Mouse (Mus musculus) midbrain, embryonic 13.5 days (tissue): Measurements from ENCODE around the gene Usp48. TPM values are rescaled to one million over a fixed set of nuclear protein-coding genes. Genes with fewer than 3 reads are reported as not detected.

ENCODE experiments used
- ATAC-seq: fragments of 200-750 bp; cut with Nextera tagmentation; 2 replicates; pipeline ENCODE4 v1.8.0; 2017; ENCODE audit warnings: mild to moderate bottlenecking, moderate TSS enrichment, moderate library complexity
- H3K27ac ChIP-seq: fragments of 300-500 bp; sonication (generic); 2 replicates; pipeline ENCODE4 v1.5.1; 2015; ENCODE audit warnings: inconsistent platforms, mild to moderate bottlenecking, moderate library complexity
- H3K27me3 ChIP-seq: fragments of 300-500 bp; sonication (generic); 2 replicates; pipeline ENCODE4 v1.6.1; 2015; ENCODE audit warnings: mild to moderate bottlenecking, inconsistent platforms
- H3K36me3 ChIP-seq: fragments of 300-500 bp; sonication (generic); 2 replicates; pipeline ENCODE4 v1.6.1; 2015; ENCODE audit warnings: mild to moderate bottlenecking, inconsistent platforms
- H3K4me1 ChIP-seq: fragments of 300-500 bp; sonication (generic); replicated peaks from 2 replicates; pipeline ENCODE4 v1.6.1; 2015; ENCODE audit warnings: inconsistent platforms
- H3K4me2 ChIP-seq: fragments of 300-500 bp; sonication (generic); replicated peaks from 2 replicates; pipeline ENCODE4 v1.6.1; 2015; ENCODE audit warnings: moderate library complexity, mild to moderate bottlenecking, inconsistent platforms
- H3K4me3 ChIP-seq: fragments of 300-500 bp; sonication (generic); replicated peaks from 2 replicates; pipeline ENCODE4 v1.5.1; 2015; ENCODE audit warnings: mild to moderate bottlenecking, inconsistent platforms
- H3K9ac ChIP-seq: fragments of 300-500 bp; sonication (generic); replicated peaks from 2 replicates; pipeline ENCODE4 v1.6.1; 2015; ENCODE audit warnings: mild to moderate bottlenecking, inconsistent platforms
- H3K9me3 ChIP-seq: fragments of 300-500 bp; sonication (generic); 2 replicates; pipeline ENCODE4 v1.6.1; 2016; ENCODE audit warnings: mild to moderate bottlenecking, inconsistent platforms
- WGBS: fragments of 180-500 bp; shearing (Covaris S2); methylation state at CpG from one replicate; pipeline ENCODE4 v1.1.7; 2015; 5-methylcytosine and 5-hydroxymethylcytosine counted together
- polyA plus RNA-seq: library from polyadenylated mRNA; unstranded; fragments of >200 nt; fragmentation: Nextera tagmentation; extraction: Ambion mirVana; gene quantifications from 2 replicates; pipeline ENCODE4 v1.2.1, GENCODE M21; 2015

Usp48 gene
- polyA plus RNA-seq, 1 experiment from 2014 or later, result 72.9 TPM

GRCm38 (mm10) chr4:137650912-137651311 lies 57.4 kb downstream of the Usp48 start:
- ATAC-seq, result no peak
- H3K27me3 ChIP-seq, result no peaks in the 10 kb centered on the region
- 83% methylated on average over 5 of the region's 5 CpGs for WGBS
- no peaks in the 10 kb centered on the region for H3K9me3 ChIP-seq
- H3K4me1 ChIP-seq, result no peaks in the 10 kb centered on the region
- H3K36me3 ChIP-seq, result peaks cover 96% of the 10 kb centered on the region
- no peak overlapping the region for H3K4me2 ChIP-seq
- H3K27ac ChIP-seq, result no peak overlapping the region
- H3K9ac ChIP-seq, result no peak overlapping the region
- H3K4me3 ChIP-seq, result no peak overlapping the region

GRCm38 (mm10) chr4:137652835-137653346 lies 59.3 kb downstream of the Usp48 start:
- Histone ChIP-seq H3K9ac (no peak overlapping the region), H3K9me3 (no peaks in the 10 kb centered on the region), H3K4me2 (no peak overlapping the region), H3K27me3 (no peaks in the 10 kb centered on the region), H3K36me3 (peaks cover 98% of the 10 kb centered on the region), H3K4me3 (no peak overlapping the region), H3K4me1 (no peaks in the 10 kb centered on the region), H3K27ac (no peak overlapping the region)
- WGBS, result 95% methylated on average over 5 of the region's 5 CpGs
- ATAC-seq, result no peak

DNA sequence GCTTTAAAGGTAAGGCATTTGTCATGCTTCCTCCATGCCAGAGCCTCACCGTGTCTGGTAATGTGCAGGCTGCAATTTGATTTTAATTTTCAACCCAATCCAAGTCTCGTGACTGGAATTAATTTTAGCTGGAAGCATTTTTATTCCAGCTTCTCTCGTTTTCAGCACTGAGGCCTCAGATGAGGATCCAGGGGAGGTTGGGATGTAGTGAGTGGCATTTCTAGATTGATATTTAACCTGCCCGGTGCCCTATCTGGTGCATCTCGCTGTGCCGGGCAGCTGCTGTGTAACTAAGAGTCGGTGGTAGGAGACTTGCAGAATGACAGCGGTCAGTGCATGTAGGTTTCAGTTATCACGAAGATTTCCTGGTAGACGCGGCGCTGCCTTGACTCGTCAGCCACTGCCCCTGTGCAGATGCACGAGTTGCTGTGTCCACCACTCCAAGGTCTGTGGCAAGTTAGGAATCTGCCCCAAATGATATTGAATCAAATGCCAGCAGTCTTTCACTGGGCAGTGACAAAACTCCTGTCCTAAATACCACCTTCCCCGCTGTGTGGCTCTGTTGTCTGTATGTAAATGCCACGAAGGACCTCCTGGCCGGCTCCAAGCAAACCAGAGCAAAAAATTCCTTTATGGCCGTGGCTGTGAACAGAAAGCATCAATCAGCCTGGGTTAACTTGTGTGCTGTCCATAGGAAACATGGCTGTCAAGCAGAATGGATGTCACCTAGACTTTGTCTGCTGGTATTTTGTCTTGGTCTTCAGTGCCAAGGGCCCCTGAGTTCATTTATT lies 61.9 kb downstream of the Usp48 start:
- Histone ChIP-seq H3K36me3 (peaks cover 82% of the 10 kb centered on the region), H3K27ac (no peak overlapping the region), H3K4me1 (peaks cover 11% of the 10 kb centered on the region), H3K9me3 (no peaks in the 10 kb centered on the region), H3K4me3 (no peak overlapping the region), H3K9ac (no peak overlapping the region), H3K4me2 (no peak overlapping the region), H3K27me3 (no peaks in the 10 kb centered on the region)
- 76% methylated on average over 18 of the region's 18 CpGs for WGBS
- ATAC-seq, result no peak

- H3K4me3 ChIP-seq, result no peak overlapping the region
These were observed 64.1 kb downstream of the Usp48 start for GRCm38 (mm10) chr4:137657674-137658073.

DNA sequence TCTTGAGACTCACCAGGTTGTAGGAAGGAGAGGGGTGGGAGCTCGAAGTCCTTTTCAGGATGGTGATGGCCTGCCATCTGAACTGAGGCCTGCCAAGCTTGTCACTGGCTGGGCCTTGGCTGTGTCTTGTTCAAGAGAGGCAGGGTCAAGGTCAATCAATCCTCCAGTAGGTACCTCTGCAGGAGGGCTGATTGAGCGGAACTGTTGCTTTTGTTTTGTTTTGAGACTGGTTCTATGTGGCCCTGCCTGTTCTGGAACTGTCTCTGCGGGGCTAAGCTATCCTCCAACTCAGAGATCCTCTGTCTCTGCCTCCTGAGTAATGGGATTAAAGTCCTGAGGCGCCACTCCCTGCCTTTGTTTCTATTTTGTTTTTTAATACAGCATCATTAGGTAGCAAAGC lies 66.0 kb downstream of the Usp48 start:
- ATAC-seq, result no peak
- Histone ChIP-seq H3K9me3 (no peaks in the 10 kb centered on the region), H3K9ac (no peak overlapping the region), H3K27me3 (peaks cover 12% of the 10 kb centered on the region; the same call in 1 of the 2 replicates), H3K4me1 (peaks cover 30% of the 10 kb centered on the region), H3K27ac (no peak overlapping the region), H3K4me3 (no peak overlapping the region), H3K4me2 (no peak overlapping the region), H3K36me3 (peaks cover 42% of the 10 kb centered on the region)
- WGBS, result 47% methylated on average over 4 of the region's 4 CpGs

More at GRCm38 (mm10) chr4:137657674-137658073, 64.1 kb downstream of the Usp48 start:
- 81% methylated on average over 8 of the region's 8 CpGs for WGBS
- Histone ChIP-seq H3K9ac (no peak overlapping the region), H3K9me3 (no peaks in the 10 kb centered on the region), H3K27ac (no peak overlapping the region), H3K36me3 (peaks cover 59% of the 10 kb centered on the region), H3K4me1 (peaks cover 25% of the 10 kb centered on the region), H3K4me2 (no peak overlapping the region), H3K27me3 (no peaks in the 10 kb centered on the region)
- no peak for ATAC-seq

- Histone ChIP-seq H3K9ac (no peak overlapping the region), H3K4me3 (no peak overlapping the region), H3K36me3 (peaks cover 32% of the 10 kb centered on the region), H3K4me1 (peaks cover 39% of the 10 kb centered on the region), H3K27me3 (peaks cover 17% of the 10 kb centered on the region; the same call in 1 of the 2 replicates), H3K27ac (peak overlapping the region; percentile 47; the same call in 1 of the 2 replicates), H3K9me3 (no peaks in the 10 kb centered on the region), H3K4me2 (no peak overlapping the region)
- 68% methylated on average over 10 of the region's 10 CpGs for WGBS
- ATAC-seq, result no peak
These were observed 67.0 kb downstream of the Usp48 start for GRCm38 (mm10) chr4:137660364-137661077.

DNA sequence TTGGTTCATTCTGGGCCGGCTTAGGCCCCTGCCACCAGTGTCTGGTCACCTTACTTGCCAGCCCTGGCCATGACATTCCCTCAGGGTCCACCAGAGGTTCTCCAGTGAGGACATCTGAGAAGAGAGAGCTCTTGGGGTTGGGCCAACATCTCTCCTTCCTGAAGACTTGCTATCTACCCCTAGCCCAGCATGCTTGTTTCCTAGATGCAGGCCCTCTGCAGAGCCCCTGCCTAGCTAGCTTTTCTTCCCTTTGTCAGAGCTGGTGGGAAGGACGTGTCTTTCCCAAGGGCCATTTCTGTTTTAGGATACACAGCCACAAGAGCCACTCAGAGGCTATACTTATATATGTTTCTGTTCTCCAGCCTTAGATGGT lies 67.5 kb downstream of the Usp48 start:
- no peak overlapping the region for H3K4me2 ChIP-seq
- H3K9ac ChIP-seq, result no peak overlapping the region
- H3K27ac ChIP-seq, result peak overlapping the region; percentile 47
- no peak for ATAC-seq
- peaks cover 27% of the 10 kb centered on the region for H3K36me3 ChIP-seq
- no peak overlapping the region for H3K4me3 ChIP-seq
- WGBS, result 48% methylated on average over 2 of the region's 2 CpGs
- no peaks in the 10 kb centered on the region for H3K9me3 ChIP-seq
- H3K4me1 ChIP-seq, result peaks cover 41% of the 10 kb centered on the region
- H3K27me3 ChIP-seq, result peaks cover 23% of the 10 kb centered on the region; the same call in 1 of the 2 replicates

- Histone ChIP-seq H3K4me1 (peaks cover 46% of the 10 kb centered on the region), H3K4me3 (no peak overlapping the region), H3K4me2 (no peak overlapping the region), H3K27me3 (peaks cover 24% of the 10 kb centered on the region; the same call in 1 of the 2 replicates), H3K9me3 (no peaks in the 10 kb centered on the region), H3K36me3 (peaks cover 22% of the 10 kb centered on the region), H3K27ac (peak overlapping the region; percentile 45; the same call in 1 of the 2 replicates), H3K9ac (no peak overlapping the region)
- 38% methylated on average over 6 of the region's 6 CpGs for WGBS
- no peak for ATAC-seq
These were observed 68.0 kb downstream of the Usp48 start for GRCm38 (mm10) chr4:137661547-137661946.

- Histone ChIP-seq H3K27me3 (peaks cover 28% of the 10 kb centered on the region; the same call in 1 of the 2 replicates), H3K9ac (no peak overlapping the region), H3K9me3 (no peaks in the 10 kb centered on the region), H3K4me1 (peaks cover 60% of the 10 kb centered on the region), H3K4me2 (no peak overlapping the region), H3K4me3 (no peak overlapping the region), H3K27ac (no peak overlapping the region), H3K36me3 (peaks cover 3% of the 10 kb centered on the region; the same call in 1 of the 2 replicates)
- ATAC-seq, result no peak
- WGBS, result 91% methylated on average over 4 of the region's 4 CpGs
These were observed 69.9 kb downstream of the Usp48 start for GRCm38 (mm10) chr4:137663491-137663890.

- Histone ChIP-seq H3K9me3 (no peaks in the 10 kb centered on the region), H3K27me3 (peaks cover 28% of the 10 kb centered on the region; the same call in 1 of the 2 replicates), H3K4me2 (peak within 1 kb of the TSS; percentile 87), H3K36me3 (no peaks in the 10 kb centered on the region), H3K27ac (no peak within 1 kb of the TSS), H3K4me3 (peak within 1 kb of the TSS; percentile 64), H3K9ac (peak within 1 kb of the TSS; percentile 84), H3K4me1 (peaks cover 55% of the 10 kb centered on the region)
- peak; percentile 74 for ATAC-seq
- WGBS, result under 1% methylated on average over 33 of the region's 44 CpGs
These were observed 71.0 kb downstream of the Usp48 start, which contains the start of gene Rap1gap for GRCm38 (mm10) chr4:137664433-137664979. TSS of gene Rap1gap (plus strand) at chr4:137664726.

- peaks cover 28% of the 10 kb centered on the region; the same call in 1 of the 2 replicates for H3K27me3 ChIP-seq
- H3K4me2 ChIP-seq, result peak overlapping the region; percentile 87
- peaks cover 52% of the 10 kb centered on the region for H3K4me1 ChIP-seq
- no peak overlapping the region for H3K27ac ChIP-seq
- 11% methylated on average over 15 of the region's 15 CpGs for WGBS
- peak overlapping the region; percentile 64 for H3K4me3 ChIP-seq
- peak overlapping the region; percentile 84 for H3K9ac ChIP-seq
- H3K9me3 ChIP-seq, result no peaks in the 10 kb centered on the region
- no peaks in the 10 kb centered on the region for H3K36me3 ChIP-seq
- peak; percentile 61 for ATAC-seq
These were observed 71.6 kb downstream of the Usp48 start for GRCm38 (mm10) chr4:137664980-137665675.
